Mouse (Mus musculus) heart, embryonic 16.5 days (tissue): ENCODE measurements at regions not wholly inside any gene's neighbourhood (a gene's known extent, or its start where the extent isn't known, plus 50 kb on each side); places are given as distances from the start of the nearest gene placed in this dataset.

ENCODE experiments used
- ATAC-seq: fragments of 200-750 bp; cut with Nextera tagmentation; replicated peaks from 2 replicates; pipeline ENCODE4 v1.8.0; 2017; ENCODE audit warnings: moderate number of reproducible peaks; ENCODE audit not compliant: insufficient read depth, low FRiP score; ENCODE audit errors: extremely low read depth
- H3K27ac ChIP-seq: fragments of 300-500 bp; sonication (generic); 2 replicates; pipeline ENCODE4 v1.5.1; 2014; ENCODE audit warnings: mild to moderate bottlenecking, low read length, control low read depth, moderate library complexity
- H3K27me3 ChIP-seq: fragments of 300-500 bp; sonication (generic); 2 replicates; pipeline ENCODE4 v1.6.1; 2014; ENCODE audit warnings: low read length, mixed read lengths; ENCODE audit not compliant: control insufficient read depth, insufficient read depth
- H3K36me3 ChIP-seq: fragments of 300-500 bp; sonication (generic); 2 replicates; pipeline ENCODE4 v1.6.1; 2014; ENCODE audit not compliant: control insufficient read depth, insufficient read depth
- H3K4me1 ChIP-seq: fragments of 300-500 bp; sonication (generic); 2 replicates; pipeline ENCODE4 v1.6.1; 2014; ENCODE audit warnings: low read length, mixed read lengths; ENCODE audit not compliant: control insufficient read depth, insufficient read depth
- H3K4me2 ChIP-seq: fragments of 300-500 bp; sonication (generic); 2 replicates; pipeline ENCODE4 v1.6.1; 2014; ENCODE audit warnings: low read depth, mild to moderate bottlenecking, control low read depth, low read length
- H3K4me3 ChIP-seq: fragments of 300-500 bp; sonication (generic); 2 replicates; pipeline ENCODE4 v1.5.1; 2014; ENCODE audit warnings: mild to moderate bottlenecking, control low read depth, low read length
- H3K9ac ChIP-seq: fragments of 300-500 bp; sonication (generic); 2 replicates; pipeline ENCODE4 v1.6.1; 2014; ENCODE audit warnings: low read length, control low read depth
- H3K9me3 ChIP-seq: fragments of 300-500 bp; sonication (generic); replicated peaks from 2 replicates; pipeline ENCODE4 v1.6.1; 2016; ENCODE audit warnings: low read length; ENCODE audit not compliant: control insufficient read depth
- WGBS: fragments of 180-500 bp; shearing (Covaris S2); extraction: QIAGEN DNeasy Blood & Tissue Kit; methylation state at CpG from one replicate; pipeline ENCODE4 v1.1.7; 2014; 5-methylcytosine and 5-hydroxymethylcytosine counted together

DNA sequence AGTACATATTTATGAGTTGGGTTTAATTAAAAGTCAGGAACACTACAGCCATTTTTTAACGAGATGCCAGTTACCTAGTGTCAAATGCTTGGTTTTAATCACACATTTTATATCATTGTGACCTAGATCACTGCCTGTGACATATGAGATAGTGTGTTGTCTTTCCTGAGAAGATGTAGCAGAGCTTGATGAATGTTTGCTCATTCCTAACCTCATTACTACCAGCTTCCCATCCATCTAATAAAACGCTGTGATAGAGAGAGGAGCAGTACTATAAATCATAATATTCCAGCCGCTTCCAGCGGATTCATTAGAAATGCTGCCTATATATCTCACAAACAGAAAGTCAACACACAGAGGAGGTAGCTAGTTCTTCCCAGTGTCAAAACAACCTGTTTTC, 163.6 kb downstream of the Aldoart1 start:
- Histone ChIP-seq H3K4me2 (no peak overlapping the region), H3K27ac (no peak overlapping the region), H3K4me3 (no peak overlapping the region), H3K9ac (no peak overlapping the region), H3K9me3 (no peaks in the 10 kb centered on the region), H3K36me3 (no peaks in the 10 kb centered on the region), H3K4me1 (no peaks in the 10 kb centered on the region), H3K27me3 (no peaks in the 10 kb centered on the region)
- no peak for ATAC-seq
- WGBS: 79% methylated on average over 4 of the region's 4 CpGs

DNA sequence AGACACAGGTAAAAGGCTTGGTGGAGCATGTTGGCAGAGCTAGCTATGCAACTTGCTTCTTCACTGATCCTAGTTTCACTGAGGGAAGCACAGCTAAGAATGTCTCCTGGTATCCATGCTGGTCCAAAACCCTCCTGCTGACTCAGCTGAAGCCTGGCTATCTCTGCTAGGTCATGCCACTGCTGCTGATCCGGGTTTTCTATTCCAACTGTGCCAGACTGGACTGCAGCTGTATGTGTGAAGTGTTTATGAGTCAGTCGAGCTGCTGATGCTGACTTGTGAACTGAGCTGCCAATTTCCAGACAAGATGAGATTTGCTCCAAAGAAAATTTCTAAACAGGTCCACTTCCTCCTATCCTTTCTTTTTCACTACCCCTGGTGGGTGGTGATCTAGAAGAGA, 178.4 kb downstream of the Aldoart1 start:
- Histone ChIP-seq H3K36me3 (no peaks in the 10 kb centered on the region), H3K4me2 (no peak overlapping the region), H3K27me3 (no peaks in the 10 kb centered on the region), H3K4me3 (no peak overlapping the region), H3K9me3 (no peaks in the 10 kb centered on the region), H3K27ac (no peak overlapping the region), H3K9ac (no peak overlapping the region), H3K4me1 (no peaks in the 10 kb centered on the region)
- WGBS: 54% methylated on average over 2 of the region's 2 CpGs
- ATAC-seq: no peak

DNA sequence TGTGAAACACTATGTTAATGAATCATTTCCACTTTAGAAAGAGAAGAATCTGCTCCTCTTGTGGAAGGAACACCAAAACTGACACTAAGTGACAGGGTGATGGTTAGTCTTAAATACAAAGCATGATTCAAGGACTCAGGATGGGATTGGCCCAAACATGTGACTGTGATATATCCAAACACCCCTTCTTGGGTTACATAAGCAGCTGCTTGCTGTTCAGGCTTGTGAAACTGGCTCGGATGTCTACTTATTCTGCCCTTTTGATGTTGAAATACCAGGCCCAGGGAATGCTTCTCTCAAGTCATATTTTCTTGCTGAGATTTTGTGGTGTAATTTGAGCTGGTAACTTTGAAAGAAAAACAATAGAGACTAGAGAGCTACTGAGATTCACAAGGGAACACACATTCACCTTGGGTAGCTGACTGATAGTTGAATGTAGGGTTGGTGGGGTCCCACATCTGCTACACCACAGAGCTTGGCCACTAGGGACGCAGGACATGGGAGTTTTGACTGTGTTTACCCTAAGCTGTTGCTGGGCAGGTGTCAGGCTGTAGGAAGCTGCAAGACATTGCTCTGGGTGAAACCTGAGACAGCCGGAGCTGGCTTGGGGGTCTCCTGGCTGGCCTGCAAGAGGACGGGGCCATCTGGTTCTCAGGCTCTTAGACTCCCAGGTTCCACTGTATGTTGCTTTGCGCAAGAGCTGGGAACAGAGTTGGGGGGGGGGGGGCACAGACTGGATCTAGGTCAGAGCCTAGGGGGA, 180.6 kb downstream of the Aldoart1 start:
- Histone ChIP-seq H3K4me1 (no peaks in the 10 kb centered on the region), H3K27ac (no peak overlapping the region), H3K4me2 (no peak overlapping the region), H3K9me3 (no peaks in the 10 kb centered on the region), H3K27me3 (no peaks in the 10 kb centered on the region), H3K36me3 (no peaks in the 10 kb centered on the region), H3K4me3 (no peak overlapping the region), H3K9ac (no peak overlapping the region)
- ATAC-seq: no peak; the same call in 1 of the 2 replicates
- WGBS: 67% methylated on average over 5 of the region's 5 CpGs

GRCm38 (mm10) chr4:72669827-72670494, 182.5 kb downstream of the Aldoart1 start:
- ATAC-seq: no peak
- H3K9me3 ChIP-seq: no peaks in the 10 kb centered on the region
- H3K27me3 ChIP-seq: no peaks in the 10 kb centered on the region
- no peak overlapping the region for H3K9ac ChIP-seq
- H3K4me2 ChIP-seq: no peak overlapping the region
- WGBS: 78% methylated on average over 5 of the region's 5 CpGs
- H3K27ac ChIP-seq: no peak overlapping the region
- H3K36me3 ChIP-seq: no peaks in the 10 kb centered on the region
- no peak overlapping the region for H3K4me3 ChIP-seq
- H3K4me1 ChIP-seq: no peaks in the 10 kb centered on the region

DNA sequence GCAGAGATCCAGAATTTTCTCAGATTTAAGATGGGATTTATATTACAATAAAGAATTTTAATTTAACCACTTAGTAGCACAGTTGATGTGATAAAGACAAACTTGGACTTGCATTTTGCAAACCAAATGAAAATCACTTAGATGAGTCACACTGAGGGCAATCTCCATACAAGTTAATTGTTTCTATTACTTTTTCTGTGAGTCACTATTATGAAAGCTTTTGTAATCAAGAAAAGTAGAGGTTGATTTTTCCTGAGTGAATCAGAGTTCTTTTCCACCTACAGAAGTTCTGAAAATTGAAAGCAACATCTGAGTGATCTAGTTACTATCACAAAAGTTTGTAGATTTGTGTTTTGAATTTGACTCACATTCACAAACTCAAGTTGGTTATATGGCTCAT, 188.1 kb downstream of the Aldoart1 start:
- Histone ChIP-seq H3K4me2 (no peak overlapping the region), H3K4me1 (no peaks in the 10 kb centered on the region), H3K36me3 (no peaks in the 10 kb centered on the region), H3K27me3 (no peaks in the 10 kb centered on the region), H3K27ac (no peak overlapping the region), H3K9ac (no peak overlapping the region), H3K9me3 (no peaks in the 10 kb centered on the region), H3K4me3 (no peak overlapping the region)
- no peak for ATAC-seq

- Histone ChIP-seq H3K9me3 (no peaks in the 10 kb centered on the region), H3K4me2 (no peak overlapping the region), H3K9ac (no peak overlapping the region), H3K27ac (no peak overlapping the region), H3K4me3 (no peak overlapping the region), H3K27me3 (no peaks in the 10 kb centered on the region), H3K4me1 (no peaks in the 10 kb centered on the region), H3K36me3 (no peaks in the 10 kb centered on the region)
- ATAC-seq: no peak
These were observed 190.0 kb downstream of the Aldoart1 start for GRCm38 (mm10) chr4:72662477-72662876.

GRCm38 (mm10) chr4:72656206-72656605, 196.2 kb downstream of the Aldoart1 start:
- Histone ChIP-seq H3K4me1 (no peaks in the 10 kb centered on the region), H3K27me3 (no peaks in the 10 kb centered on the region), H3K4me3 (no peak overlapping the region), H3K36me3 (no peaks in the 10 kb centered on the region), H3K9ac (no peak overlapping the region), H3K27ac (no peak overlapping the region), H3K9me3 (no peaks in the 10 kb centered on the region), H3K4me2 (no peak overlapping the region)
- no peak for ATAC-seq
- 70% methylated on average over 1 of the region's 1 CpGs for WGBS

- H3K27me3 ChIP-seq: no peaks in the 10 kb centered on the region
- H3K4me1 ChIP-seq: no peaks in the 10 kb centered on the region
- ATAC-seq: no peak
- H3K9me3 ChIP-seq: no peaks in the 10 kb centered on the region
- H3K4me3 ChIP-seq: no peak overlapping the region
- WGBS: 87% methylated on average over 1 of the region's 1 CpGs
- H3K36me3 ChIP-seq: no peaks in the 10 kb centered on the region
- H3K27ac ChIP-seq: no peak overlapping the region
- no peak overlapping the region for H3K4me2 ChIP-seq
- no peak overlapping the region for H3K9ac ChIP-seq
These were observed 205.3 kb downstream of the Aldoart1 start for GRCm38 (mm10) chr4:72647130-72647529.

DNA sequence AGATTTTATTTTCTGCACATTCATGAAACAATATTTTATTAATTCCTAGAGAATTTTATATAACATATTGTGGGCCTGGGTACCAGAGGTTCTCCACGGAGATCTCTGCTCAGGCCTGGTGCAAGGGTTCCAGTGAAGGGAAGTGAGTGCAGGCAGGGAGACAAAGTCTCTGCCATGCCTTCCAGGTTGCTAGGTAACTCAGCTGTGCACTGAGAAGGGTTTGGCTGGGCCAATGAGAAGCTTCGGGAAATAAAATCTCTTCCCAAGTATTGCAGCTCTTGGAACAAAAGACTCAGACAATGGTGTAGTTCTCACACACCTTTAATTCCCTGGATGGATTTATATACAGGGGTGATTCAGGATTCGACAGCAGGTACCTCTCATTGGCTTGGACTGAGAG, 223.0 kb downstream of the Aldoart1 start:
- 55% methylated on average over 3 of the region's 3 CpGs for WGBS
- no peak for ATAC-seq

More for the DNA sequence above, 223.0 kb downstream of the Aldoart1 start:
- Histone ChIP-seq H3K4me1 (no peaks in the 10 kb centered on the region), H3K36me3 (no peaks in the 10 kb centered on the region), H3K4me2 (no peak overlapping the region), H3K9me3 (no peaks in the 10 kb centered on the region), H3K4me3 (no peak overlapping the region), H3K9ac (no peak overlapping the region), H3K27me3 (no peaks in the 10 kb centered on the region), H3K27ac (no peak overlapping the region)
